Mouse (Mus musculus) bone marrow macrophage, adult 2 months (primary cell): ENCODE measurements around the gene 4930402H24Rik.

Source experiments
- CTCF ChIP-seq: IDR thresholded peaks from 2 replicates; pipeline ENCODE4 v1.5.1; 2012; ENCODE audit warnings: low read depth, mild to moderate bottlenecking, low read length, moderate library complexity
- POLR2A ChIP-seq: IDR thresholded peaks from 2 replicates; pipeline ENCODE4 v1.6.1; 2012; ENCODE audit warnings: mild to moderate bottlenecking, low read depth, low read length, borderline replicate concordance

GRCm38 (mm10) chr2:130830236-130830635 is 76.0 kb downstream of the 4930402H24Rik start:
- no peak for TF ChIP-seq CTCF
- no peak for TF ChIP-seq POLR2A
